Mouse (Mus musculus) lung, adult 10 weeks (tissue): ENCODE data around the gene Ugt2b34. TPM values are rescaled to one million over a fixed set of nuclear protein-coding genes. Genes with fewer than 3 reads are reported as not detected.

Experiments used
- polyA plus RNA-seq: library from polyadenylated mRNA; stranded (reverse); fragments of 350-450 nt; fragmentation: Illumina TruSeq; extraction: RNeasy Lipid Tissue Mini Kit (QIAGEN cat#74804); gene quantifications from one replicate; pipeline ENCODE4 v1.2.3, GENCODE M21; 2014; ENCODE audit warnings: low read depth, low replicate concordance; ENCODE audit not compliant: insufficient read depth

Ugt2b34 gene
- not detected for polyA plus RNA-seq

GRCm38 (mm10) chr5:86906758-86907157 is at the start of gene Ugt2b34:
Gene Ugt2b34 (minus strand): TSS chr5:86906937.

GRCm38 (mm10) chr5:86926426-86926825 is 19.7 kb upstream of the Ugt2b34 start, which contains the start of gene Ugt2b1:
Gene Ugt2b1 (minus strand): TSS chr5:86926530.

Other genes starting within 250 kb of the Ugt2b34 start
- gene Tmprss11b, start 230.6 kb downstream of the Ugt2b34 start, polyA plus RNA-seq: not detected
- gene Tmprss11e, start 161.1 kb downstream of the Ugt2b34 start, polyA plus RNA-seq: not detected
- gene Ythdc1, start 102.7 kb downstream of the Ugt2b34 start, polyA plus RNA-seq: 44.9 TPM
- gene Ugt2b1, start 19.6 kb upstream of the Ugt2b34 start, polyA plus RNA-seq: not detected
- gene Ugt2b35, start 93.9 kb upstream of the Ugt2b34 start, polyA plus RNA-seq: not detected
- gene Ugt2b36, start 185.6 kb upstream of the Ugt2b34 start, polyA plus RNA-seq: not detected
- gene Ugt2b5, start 233.4 kb upstream of the Ugt2b34 start, polyA plus RNA-seq: 0.12 TPM